Mouse (Mus musculus): Measurements from ENCODE around the gene Fshb. TPM values are rescaled to one million over a fixed set of nuclear protein-coding genes. Genes with fewer than 3 reads are reported as not detected.

Gene Fshb
- polyA plus RNA-seq (2014; fragmentation: Nextera tagmentation; extraction: Ambion mirVana), result not detected in 2 replicates

DNA sequence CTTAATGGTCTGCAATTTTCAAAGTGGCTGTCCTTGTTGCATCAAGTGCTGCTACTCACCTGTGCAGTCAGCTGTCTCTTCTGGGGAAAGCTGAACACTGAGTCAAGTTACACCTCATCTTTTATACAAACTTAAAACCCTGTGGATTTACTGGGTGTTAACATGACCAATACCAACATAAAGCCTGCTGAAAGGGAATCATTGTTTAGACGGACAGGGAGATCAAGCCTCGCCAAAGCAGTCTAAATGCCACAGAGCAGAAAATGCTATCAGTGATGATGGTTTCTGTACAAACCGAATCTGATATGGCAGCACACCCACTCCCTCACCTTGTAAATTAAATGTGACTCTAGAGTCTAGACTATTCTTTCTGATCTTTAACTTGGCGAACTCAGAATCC is at the start of gene Fshb:
Gene Fshb, minus strand, starts transcription at position 101 of the 400 bp plus-strand sequence.
- ATAC-seq (ENCODE audit: insufficient number of reproducible peaks, insufficient read depth, low FRiP score, low read depth), result no peak
- H3K4me3 ChIP-seq (ENCODE audit: control insufficient read depth in 1 of 2, insufficient read depth in 1 of 2, low read depth in 1 of 2, low read length in 2 of 2), result no peak within 1 kb of the TSS
- H3K27ac ChIP-seq (replicated peaks in 1 of 2; ENCODE audit: control insufficient read depth in 1 of 2, insufficient read depth in 1 of 2, low read depth in 2 of 2, low read length in 2 of 2), result no peak within 1 kb of the TSS
- H3K36me3 ChIP-seq (ENCODE audit: control insufficient read depth, insufficient read depth, low read length), result no peaks in the 10 kb centered on the region
- no peak within 1 kb of the TSS for H3K9ac ChIP-seq (ENCODE audit: low read length)
- H3K4me2 ChIP-seq (ENCODE audit: low read length), result no peak within 1 kb of the TSS
- WGBS, result 74% methylated on average over 4 of the region's 4 CpGs
- no peaks in the 10 kb centered on the region for H3K27me3 ChIP-seq (ENCODE audit: control insufficient read depth, insufficient read depth, low read length)
- no peaks in the 10 kb centered on the region for H3K4me1 ChIP-seq (ENCODE audit: control insufficient read depth in 2 of 2, insufficient read depth in 2 of 2, low read length in 2 of 2)
- H3K9me3 ChIP-seq (ENCODE audit: control insufficient read depth, low read length), result no peaks in the 10 kb centered on the region

DNA sequence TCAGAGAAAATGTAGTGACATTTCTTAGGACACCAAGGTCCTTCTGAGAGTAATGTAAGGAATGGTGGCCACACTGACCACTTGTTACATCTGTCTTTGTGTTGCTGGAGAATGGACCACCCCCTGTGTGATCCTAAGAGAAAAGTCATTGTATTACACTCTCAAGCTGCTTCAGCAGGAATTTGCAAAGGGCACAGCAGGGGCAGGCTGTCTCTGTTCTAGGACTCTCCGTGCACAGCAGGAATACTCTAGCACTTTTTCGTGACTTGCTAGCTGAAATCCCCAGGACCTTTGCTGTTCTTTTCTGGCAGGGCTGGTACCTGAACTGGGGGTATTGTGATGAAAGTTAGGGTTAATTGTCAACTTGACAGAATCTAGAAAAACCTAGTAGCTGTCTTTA is 24.8 kb upstream of the Fshb start:
- no peak overlapping the region for H3K9ac ChIP-seq (ENCODE audit: low read length)
- H3K9me3 ChIP-seq (ENCODE audit: control insufficient read depth, low read length), result no peaks in the 10 kb centered on the region
- H3K27ac ChIP-seq (replicated peaks in 1 of 2; ENCODE audit: control insufficient read depth in 1 of 2, insufficient read depth in 1 of 2, low read depth in 2 of 2, low read length in 2 of 2), result no peak overlapping the region
- H3K27me3 ChIP-seq (ENCODE audit: control insufficient read depth, insufficient read depth, low read length), result no peaks in the 10 kb centered on the region
- H3K4me2 ChIP-seq (ENCODE audit: low read length), result no peak overlapping the region
- H3K4me3 ChIP-seq (ENCODE audit: control insufficient read depth in 1 of 2, insufficient read depth in 1 of 2, low read depth in 1 of 2, low read length in 2 of 2), result no peak overlapping the region
- H3K36me3 ChIP-seq (ENCODE audit: control insufficient read depth, insufficient read depth, low read length), result no peaks in the 10 kb centered on the region
- no peak for ATAC-seq (ENCODE audit: insufficient number of reproducible peaks, insufficient read depth, low FRiP score, low read depth)
- peaks cover 0 to 8% of the 10 kb centered on the region in 2 experiments; a peak in 1 of 4 replicates for H3K4me1 ChIP-seq (ENCODE audit: control insufficient read depth in 2 of 2, insufficient read depth in 2 of 2, low read length in 2 of 2)
- WGBS, result 65% methylated on average over 2 of the region's 2 CpGs

DNA sequence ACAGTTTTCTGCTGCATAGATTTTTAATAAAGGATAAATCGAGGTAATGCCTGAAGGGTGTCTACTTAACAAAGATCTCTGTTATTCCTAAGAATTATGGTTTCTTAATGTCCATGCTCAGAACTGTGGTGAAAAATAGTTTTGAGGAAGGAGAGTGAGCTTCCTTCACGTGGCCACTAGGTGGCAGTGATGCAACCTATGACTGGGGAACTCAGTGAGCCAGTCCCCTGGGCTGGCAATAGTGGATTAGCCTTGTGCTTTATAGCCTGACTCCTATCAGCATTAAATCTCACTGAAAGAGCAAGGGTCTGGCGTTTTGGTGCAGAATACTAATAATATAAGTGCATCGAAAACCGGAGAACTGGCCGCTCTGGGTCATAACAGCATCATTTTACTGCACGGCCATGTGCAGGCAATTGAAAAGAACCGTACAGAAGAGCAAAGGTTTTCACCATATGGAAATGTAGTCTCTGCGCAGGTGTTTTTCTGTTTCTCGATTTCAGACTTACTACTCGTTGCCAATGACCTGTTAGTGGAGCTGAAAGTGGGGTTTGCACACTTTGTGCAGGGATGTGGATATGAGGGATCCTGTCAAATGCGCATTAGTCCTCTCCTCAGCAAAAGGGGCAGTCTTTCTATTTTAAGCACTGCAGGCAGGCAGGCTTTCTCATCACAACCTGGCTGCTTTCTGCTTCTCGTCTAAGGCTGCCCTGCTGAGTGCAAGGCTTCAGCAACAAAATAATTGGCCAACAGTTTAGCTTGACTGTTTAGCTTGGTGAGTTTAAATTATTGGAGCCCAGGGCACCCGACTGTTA is 23.8 kb upstream of the Fshb start:
- peak overlapping the region; percentile 51 to 75; a peak in 3 of 4 replicates for H3K27ac ChIP-seq (replicated peaks in 1 of 2; ENCODE audit: control insufficient read depth in 1 of 2, insufficient read depth in 1 of 2, low read depth in 2 of 2, low read length in 2 of 2)
- H3K9me3 ChIP-seq (ENCODE audit: control insufficient read depth, low read length), result no peaks in the 10 kb centered on the region
- H3K36me3 ChIP-seq (ENCODE audit: control insufficient read depth, insufficient read depth, low read length), result no peaks in the 10 kb centered on the region
- ATAC-seq (ENCODE audit: insufficient number of reproducible peaks, insufficient read depth, low FRiP score, low read depth), result no peak
- peak overlapping the region in 1 of 2 experiments; percentile 16; a peak in 1 of 4 replicates for H3K4me3 ChIP-seq (ENCODE audit: control insufficient read depth in 1 of 2, insufficient read depth in 1 of 2, low read depth in 1 of 2, low read length in 2 of 2)
- H3K27me3 ChIP-seq (ENCODE audit: control insufficient read depth, insufficient read depth, low read length), result no peaks in the 10 kb centered on the region
- WGBS, result 37% methylated on average over 14 of the region's 14 CpGs
- H3K9ac ChIP-seq (ENCODE audit: low read length), result 0 out of 2 replicates have a peak overlapping the region, but pooled peaks have one; percentile 36
- H3K4me2 ChIP-seq (ENCODE audit: low read length), result peak overlapping the region; percentile 52
- peaks cover 0 to 8% of the 10 kb centered on the region in 2 experiments; a peak in 1 of 4 replicates for H3K4me1 ChIP-seq (ENCODE audit: control insufficient read depth in 2 of 2, insufficient read depth in 2 of 2, low read length in 2 of 2)

DNA sequence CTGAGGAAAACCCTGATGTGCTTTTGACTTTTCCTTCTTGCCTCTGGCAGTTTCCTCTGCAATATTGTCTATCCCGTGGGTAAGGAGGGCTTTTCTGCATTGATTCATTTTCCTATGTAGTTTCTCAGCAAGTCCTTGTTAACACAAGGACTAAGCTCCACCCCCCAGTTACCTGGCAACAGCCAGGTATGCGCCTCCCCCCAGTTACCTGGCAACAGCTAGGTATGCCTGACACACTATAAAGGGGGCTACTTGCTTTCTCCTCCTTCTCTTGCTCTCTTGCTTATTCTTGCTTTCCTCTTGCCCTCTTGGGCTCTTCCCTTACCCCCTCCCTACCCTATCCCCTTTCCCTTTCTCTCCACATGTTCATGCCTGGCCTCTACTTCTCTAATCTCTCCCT is 3.8 kb upstream of the Fshb start:
- ATAC-seq (ENCODE audit: insufficient number of reproducible peaks, insufficient read depth, low FRiP score, low read depth), result no peak
- H3K27me3 ChIP-seq (ENCODE audit: control insufficient read depth, insufficient read depth, low read length), result no peaks in the 10 kb centered on the region
- no peaks in the 10 kb centered on the region for H3K4me1 ChIP-seq (ENCODE audit: control insufficient read depth in 2 of 2, insufficient read depth in 2 of 2, low read length in 2 of 2)
- H3K27ac ChIP-seq (replicated peaks in 1 of 2; ENCODE audit: control insufficient read depth in 1 of 2, insufficient read depth in 1 of 2, low read depth in 2 of 2, low read length in 2 of 2), result no peak overlapping the region
- H3K4me2 ChIP-seq (ENCODE audit: low read length), result no peak overlapping the region
- H3K36me3 ChIP-seq (ENCODE audit: control insufficient read depth, insufficient read depth, low read length), result no peaks in the 10 kb centered on the region
- H3K9me3 ChIP-seq (ENCODE audit: control insufficient read depth, low read length), result no peaks in the 10 kb centered on the region
- H3K9ac ChIP-seq (ENCODE audit: low read length), result no peak overlapping the region
- WGBS, result 40% methylated on average over 2 of the region's 2 CpGs
- no peak overlapping the region for H3K4me3 ChIP-seq (ENCODE audit: control insufficient read depth in 1 of 2, insufficient read depth in 1 of 2, low read depth in 1 of 2, low read length in 2 of 2)

DNA sequence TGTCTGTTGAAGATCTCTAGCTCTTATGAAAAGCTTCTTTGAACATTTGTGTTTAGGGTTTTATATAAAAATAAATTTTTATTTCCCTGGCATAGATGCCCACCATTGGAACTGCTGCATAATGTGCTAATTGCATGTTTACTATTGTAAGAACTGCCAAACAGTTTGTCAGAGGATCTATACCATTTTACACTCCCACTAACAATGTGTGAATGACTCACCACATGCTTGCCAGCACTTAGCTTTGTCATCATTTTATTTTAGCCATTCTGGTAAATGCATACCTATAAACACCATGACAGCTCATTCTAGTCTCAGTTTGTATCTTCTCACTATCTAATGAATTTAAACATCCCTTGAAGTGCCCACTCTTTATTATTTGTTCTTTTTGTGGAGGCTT is 13.5 kb downstream of the Fshb start:
- Histone ChIP-seq H3K9ac (ENCODE audit: low read length) (no peak overlapping the region), H3K36me3 (ENCODE audit: control insufficient read depth, insufficient read depth, low read length) (no peaks in the 10 kb centered on the region), H3K4me1 (ENCODE audit: control insufficient read depth in 2 of 2, insufficient read depth in 2 of 2, low read length in 2 of 2) (no peaks in the 10 kb centered on the region), H3K4me2 (ENCODE audit: low read length) (no peak overlapping the region), H3K27me3 (ENCODE audit: control insufficient read depth, insufficient read depth, low read length) (no peaks in the 10 kb centered on the region), H3K9me3 (ENCODE audit: control insufficient read depth, low read length) (no peaks in the 10 kb centered on the region), H3K4me3 (ENCODE audit: control insufficient read depth in 1 of 2, insufficient read depth in 1 of 2, low read depth in 1 of 2, low read length in 2 of 2) (no peak overlapping the region), H3K27ac (replicated peaks in 1 of 2; ENCODE audit: control insufficient read depth in 1 of 2, insufficient read depth in 1 of 2, low read depth in 2 of 2, low read length in 2 of 2) (no peak overlapping the region)
- ATAC-seq (ENCODE audit: insufficient number of reproducible peaks, insufficient read depth, low FRiP score, low read depth), result no peak

DNA sequence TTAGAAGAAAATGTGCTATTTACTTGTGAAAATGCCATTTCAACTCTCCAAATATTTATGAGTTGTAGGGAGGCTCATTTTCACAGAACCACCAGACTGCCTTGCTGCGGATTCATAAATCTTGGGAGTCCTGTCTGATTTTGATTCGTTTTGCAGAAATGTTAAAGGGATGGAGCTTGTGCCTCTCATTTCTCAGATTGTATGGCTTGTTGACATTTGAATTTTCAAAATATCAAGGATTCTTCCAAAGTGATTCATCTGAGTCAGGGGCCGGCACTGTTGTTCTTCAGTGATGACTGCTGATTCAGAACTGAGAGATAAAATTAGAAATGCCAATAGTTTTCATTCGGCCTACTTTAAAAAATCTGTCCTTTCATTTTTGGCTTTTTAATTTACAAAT is 18.6 kb downstream of the Fshb start:
- Histone ChIP-seq H3K36me3 (ENCODE audit: control insufficient read depth, insufficient read depth, low read length) (no peaks in the 10 kb centered on the region), H3K9me3 (ENCODE audit: control insufficient read depth, low read length) (no peaks in the 10 kb centered on the region), H3K4me3 (ENCODE audit: control insufficient read depth in 1 of 2, insufficient read depth in 1 of 2, low read depth in 1 of 2, low read length in 2 of 2) (no peak overlapping the region), H3K27ac (replicated peaks in 1 of 2; ENCODE audit: control insufficient read depth in 1 of 2, insufficient read depth in 1 of 2, low read depth in 2 of 2, low read length in 2 of 2) (no peak overlapping the region), H3K9ac (ENCODE audit: low read length) (no peak overlapping the region), H3K27me3 (ENCODE audit: control insufficient read depth, insufficient read depth, low read length) (no peaks in the 10 kb centered on the region), H3K4me1 (ENCODE audit: control insufficient read depth in 2 of 2, insufficient read depth in 2 of 2, low read length in 2 of 2) (peaks cover 0 to 6% of the 10 kb centered on the region in 2 experiments; a peak in 1 of 4 replicates), H3K4me2 (ENCODE audit: low read length) (no peak overlapping the region)
- 63% methylated on average over 4 of the region's 4 CpGs for WGBS
- ATAC-seq (ENCODE audit: insufficient number of reproducible peaks, insufficient read depth, low FRiP score, low read depth), result no peak

DNA sequence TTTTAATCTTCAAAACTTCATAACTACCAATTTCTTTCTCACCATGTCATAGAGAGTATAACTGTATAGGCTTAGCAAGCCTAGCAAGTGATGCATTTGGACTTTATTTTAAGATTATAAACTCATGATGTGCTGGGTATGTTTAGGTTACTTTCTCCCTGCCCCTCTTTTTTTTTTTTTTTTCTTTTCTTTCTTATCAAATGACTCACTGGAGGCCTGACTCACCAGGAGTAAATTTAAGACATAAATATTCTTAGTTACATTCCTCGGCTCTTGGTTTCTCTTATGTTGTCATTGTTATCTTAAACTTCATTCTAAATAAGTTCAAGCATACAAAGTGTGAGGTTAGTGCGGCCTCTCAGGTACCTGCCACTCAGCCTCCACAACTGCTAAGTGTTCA is 23.5 kb downstream of the Fshb start:
- 19% methylated on average over 2 of the region's 2 CpGs for WGBS
- H3K9ac ChIP-seq (ENCODE audit: low read length), result no peak overlapping the region
- no peak overlapping the region for H3K4me2 ChIP-seq (ENCODE audit: low read length)
- H3K27me3 ChIP-seq (ENCODE audit: control insufficient read depth, insufficient read depth, low read length), result no peaks in the 10 kb centered on the region
- ATAC-seq (ENCODE audit: insufficient number of reproducible peaks, insufficient read depth, low FRiP score, low read depth), result no peak
- H3K36me3 ChIP-seq (ENCODE audit: control insufficient read depth, insufficient read depth, low read length), result no peaks in the 10 kb centered on the region
- no peak overlapping the region for H3K4me3 ChIP-seq (ENCODE audit: control insufficient read depth in 1 of 2, insufficient read depth in 1 of 2, low read depth in 1 of 2, low read length in 2 of 2)
- no peak overlapping the region for H3K27ac ChIP-seq (replicated peaks in 1 of 2; ENCODE audit: control insufficient read depth in 1 of 2, insufficient read depth in 1 of 2, low read depth in 2 of 2, low read length in 2 of 2)
- H3K9me3 ChIP-seq (ENCODE audit: control insufficient read depth, low read length), result no peaks in the 10 kb centered on the region
- H3K4me1 ChIP-seq (ENCODE audit: control insufficient read depth in 2 of 2, insufficient read depth in 2 of 2, low read length in 2 of 2), result peaks cover 0 to 8% of the 10 kb centered on the region in 2 experiments; a peak in 1 of 4 replicates

Measured in heart, embryonic 14.5 days (tissue).